Mouse (Mus musculus) G1E (cell line): ENCODE measurements around the gene Nt5e.

ENCODE experiments used
- CTCF ChIP-seq: IDR thresholded peaks from 2 replicates; pipeline ENCODE4 v1.5.1; 2012; ENCODE audit warnings: low read depth, low read length, inconsistent platforms, mixed read lengths
- GATA1 ChIP-seq: IDR thresholded peaks from 2 replicates; pipeline ENCODE4 v1.6.1; 2012; ENCODE audit warnings: borderline replicate concordance, low read length, inconsistent platforms, mixed read lengths
- GATA2 ChIP-seq: IDR thresholded peaks from 2 replicates; pipeline ENCODE4 v1.6.1; 2012; ENCODE audit warnings: low read depth, low read length, inconsistent platforms, borderline replicate concordance
- POLR2AphosphoS5 ChIP-seq: IDR thresholded peaks from 2 replicates; pipeline ENCODE4 v1.6.1; 2012; ENCODE audit warnings: low read depth, low read length, inconsistent platforms; ENCODE audit not compliant: insufficient replicate concordance
- TAL1 ChIP-seq: conservative IDR thresholded peaks from 2 replicates; pipeline ENCODE4 v1.6.1; 2012; ENCODE audit warnings: low read depth, low read length, inconsistent platforms, mixed read lengths

DNA sequence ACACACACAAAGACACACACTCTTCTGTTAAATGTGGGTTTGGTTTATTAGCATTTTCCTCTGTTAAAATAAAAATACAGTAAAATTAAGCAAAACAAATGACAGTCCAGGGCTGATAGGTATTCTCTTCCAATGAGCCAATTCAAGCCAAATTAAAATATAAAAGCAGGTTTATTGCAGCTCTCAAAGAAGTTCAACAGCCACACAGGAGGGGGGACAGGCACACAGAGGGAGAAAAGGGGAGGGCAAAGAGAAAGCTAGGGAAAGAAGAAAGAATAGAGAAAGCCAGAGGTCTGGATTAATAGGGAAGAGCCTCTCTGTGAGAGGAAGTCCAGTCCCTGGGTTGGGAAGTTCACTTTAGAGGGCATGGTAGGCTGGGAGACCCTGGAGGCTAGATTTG, 7.8 kb upstream of the Nt5e start:
- TF ChIP-seq CTCF (no peak), GATA2 (no peak), TAL1 (no peak), GATA1 (no peak), POLR2AphosphoS5 (no peak)
